Mouse (Mus musculus) retina, postnatal 7 days (tissue): ENCODE results near the gene Casz1.

Experiments
- DNase-seq: peaks from one replicate; pipeline ENCODE4 v3.0.0-alpha.2; 2012; ENCODE audit warnings: low read depth, low spot score

Casz1 gene

DNA sequence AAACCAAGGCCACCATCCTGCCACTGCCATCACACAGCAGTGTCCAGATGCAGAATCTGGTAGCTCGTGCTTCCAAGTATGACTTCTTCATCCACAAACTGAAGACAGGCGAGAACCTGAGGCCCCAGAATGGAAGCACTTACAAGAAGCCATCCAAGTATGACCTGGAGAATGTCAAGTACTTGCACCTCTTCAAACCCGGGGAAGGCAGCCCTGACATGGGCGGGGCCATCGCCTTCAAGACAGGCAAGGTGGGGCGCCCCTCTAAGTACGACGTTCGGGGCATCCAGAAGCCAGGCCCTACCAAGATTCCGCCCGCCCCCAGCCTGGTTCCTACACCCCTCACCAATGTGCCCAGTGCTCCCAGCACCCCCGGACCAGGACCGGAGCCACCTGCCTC lies 128.9 kb downstream of the Casz1 start:
- DNase-seq: no peak

DNA sequence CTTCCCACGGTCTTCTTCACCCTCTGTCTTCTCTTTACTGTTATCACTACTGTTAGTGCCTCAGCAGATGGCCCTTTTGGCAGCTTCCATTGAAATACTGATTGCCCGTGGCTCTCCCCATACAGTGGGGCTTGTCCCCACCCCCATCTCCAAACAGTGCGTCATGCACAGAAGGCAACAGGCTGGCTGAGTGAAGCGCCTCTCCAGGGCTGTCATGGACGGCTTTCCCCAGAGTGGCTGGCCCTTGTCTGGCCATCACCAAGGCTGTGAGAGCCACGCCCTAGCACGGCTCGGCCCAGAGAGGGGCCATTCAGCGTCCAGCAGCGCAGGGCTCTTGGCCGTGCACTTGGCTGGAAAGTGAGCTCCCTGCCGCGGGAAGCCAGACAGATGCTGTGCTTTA lies 131.0 kb downstream of the Casz1 start:
- DNase-seq: no peak

- DNase-seq: no peak
These were observed 131.9 kb downstream of the Casz1 start for GRCm38 (mm10) chr4:148936111-148936510.

DNA sequence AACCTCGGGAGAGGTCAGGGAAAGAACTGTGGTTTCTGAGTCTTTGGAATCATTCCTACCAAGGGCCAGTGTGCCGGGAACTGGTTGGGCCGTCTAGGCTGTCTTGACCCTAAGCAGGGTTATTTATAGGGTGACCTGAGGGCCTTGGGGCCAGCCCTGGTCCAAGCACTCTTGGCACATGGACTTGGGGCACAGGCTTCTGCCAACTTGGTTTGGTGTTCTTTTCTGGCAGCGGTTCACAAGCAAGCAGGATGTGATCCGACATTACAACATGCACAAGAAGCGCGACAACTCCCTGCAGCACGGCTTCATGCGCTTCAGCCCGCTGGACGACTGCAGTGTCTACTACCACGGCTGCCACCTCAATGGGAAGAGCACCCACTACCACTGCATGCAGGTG lies 132.5 kb downstream of the Casz1 start:
- no peak for DNase-seq

- DNase-seq: no peak
These were observed 134.3 kb downstream of the Casz1 start for GRCm38 (mm10) chr4:148938546-148938945.

DNA sequence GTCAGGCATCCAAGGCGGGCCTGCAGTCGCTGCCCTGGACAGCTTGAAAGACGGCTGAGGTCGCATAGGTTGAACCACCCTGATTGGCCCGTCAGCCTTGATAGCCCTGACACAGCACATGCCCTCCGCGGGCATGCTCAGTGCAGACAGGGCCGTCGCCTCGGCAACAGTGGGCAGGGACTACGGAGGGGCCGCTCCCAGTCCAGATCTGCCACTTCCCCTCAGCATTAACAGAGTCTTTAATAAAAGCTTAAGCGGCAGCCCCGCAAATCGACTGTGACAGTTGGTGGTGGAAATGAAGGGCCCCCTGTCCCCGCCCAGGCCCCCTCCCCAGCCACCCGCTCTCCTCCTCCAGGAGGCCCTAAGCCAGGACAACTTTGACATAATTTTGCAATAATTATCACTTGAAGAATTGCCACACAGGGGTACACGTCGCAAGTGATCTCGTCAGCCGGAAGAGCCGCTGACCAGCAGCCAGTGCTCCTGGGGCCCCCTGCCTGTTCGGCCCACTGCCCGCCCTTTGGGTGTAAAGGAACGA lies 136.5 kb downstream of the Casz1 start:
- DNase-seq: peak; percentile 84

GRCm38 (mm10) chr4:148941321-148941720 lies 137.1 kb downstream of the Casz1 start:
- DNase-seq: no peak

DNA sequence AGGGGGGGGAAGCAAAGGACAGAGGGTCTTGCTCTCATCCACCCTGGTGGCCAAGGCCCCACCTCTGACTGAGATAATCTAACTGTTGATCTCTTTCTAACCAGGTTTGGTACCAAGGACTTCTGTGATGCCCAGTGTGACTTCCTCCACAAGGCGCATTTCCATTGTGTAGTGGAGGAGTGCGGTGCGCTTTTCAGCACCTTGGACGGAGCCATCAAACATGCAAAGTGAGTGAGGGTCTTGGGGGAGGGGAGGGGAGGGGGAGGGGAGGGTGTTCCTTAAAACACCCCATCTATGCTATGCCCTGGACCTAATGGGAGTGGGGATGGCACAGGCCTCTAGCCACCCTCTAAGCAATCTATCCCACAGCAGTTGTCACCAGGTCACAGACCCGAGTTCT lies 138.9 kb downstream of the Casz1 start:
- no peak for DNase-seq

- DNase-seq: no peak
These were observed 141.2 kb downstream of the Casz1 start for GRCm38 (mm10) chr4:148945476-148945881.

- DNase-seq: no peak
These were observed 141.8 kb downstream of the Casz1 start for GRCm38 (mm10) chr4:148946071-148946470.

- no peak for DNase-seq
These were observed 143.7 kb downstream of the Casz1 start for GRCm38 (mm10) chr4:148947833-148948388.

DNA sequence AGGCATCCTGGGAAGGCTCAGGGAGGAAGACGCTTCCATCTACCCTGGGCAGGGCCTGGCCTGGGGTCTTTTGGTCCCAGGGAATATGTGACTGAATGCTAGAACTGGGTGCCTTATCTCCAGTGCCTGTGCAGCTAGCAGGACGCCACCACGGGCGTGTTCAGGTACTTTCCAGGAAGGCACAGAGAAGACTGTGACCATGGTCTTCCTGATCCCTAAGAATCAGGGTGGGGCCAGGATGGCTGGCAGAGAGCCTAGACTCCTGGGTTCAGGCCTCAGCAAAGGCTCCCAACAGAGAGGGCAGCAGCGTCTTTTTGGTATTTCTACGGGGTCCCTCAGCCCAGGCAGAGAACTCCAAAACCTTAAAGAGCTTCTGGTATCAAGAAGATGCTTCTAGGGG lies 146.3 kb downstream of the Casz1 start:
- DNase-seq: no peak

DNA sequence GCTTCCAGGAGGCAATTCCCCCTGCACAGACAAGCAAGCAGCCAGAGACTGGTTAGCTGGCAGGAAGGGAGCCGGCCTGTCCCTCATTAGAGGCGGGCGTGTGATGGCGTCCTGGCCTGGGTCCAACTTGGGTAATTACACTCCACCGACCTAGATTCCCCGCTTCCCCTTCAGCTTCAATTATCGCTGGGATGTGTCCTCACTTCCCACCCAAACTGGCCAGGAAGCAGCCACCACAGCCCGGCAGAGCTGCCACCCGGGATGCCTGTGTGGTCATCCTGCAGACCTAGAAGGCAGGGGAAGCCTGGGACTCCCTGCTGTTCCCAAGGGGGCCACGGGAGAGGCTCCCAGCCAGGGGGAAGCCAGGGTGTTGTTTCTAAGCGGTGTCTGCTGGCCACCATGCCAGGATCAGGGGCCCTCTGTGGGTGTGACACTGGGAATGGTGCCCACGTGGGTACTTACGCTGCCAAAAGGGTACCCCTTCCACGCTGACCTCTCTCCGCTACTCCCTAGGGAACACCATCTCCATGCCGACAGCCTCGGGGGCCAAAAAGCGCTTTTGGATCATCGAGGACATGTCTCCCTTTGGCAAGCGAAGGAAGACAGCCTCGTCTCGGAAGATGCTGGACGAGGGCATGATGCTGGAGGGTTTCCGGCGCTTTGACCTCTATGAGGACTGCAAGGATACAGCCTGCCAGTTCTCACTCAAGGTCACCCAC lies 146.9 kb downstream of the Casz1 start:
- DNase-seq: peak; percentile 78

- DNase-seq: no peak
These were observed 147.6 kb downstream of the Casz1 start for GRCm38 (mm10) chr4:148951821-148952291.

DNA sequence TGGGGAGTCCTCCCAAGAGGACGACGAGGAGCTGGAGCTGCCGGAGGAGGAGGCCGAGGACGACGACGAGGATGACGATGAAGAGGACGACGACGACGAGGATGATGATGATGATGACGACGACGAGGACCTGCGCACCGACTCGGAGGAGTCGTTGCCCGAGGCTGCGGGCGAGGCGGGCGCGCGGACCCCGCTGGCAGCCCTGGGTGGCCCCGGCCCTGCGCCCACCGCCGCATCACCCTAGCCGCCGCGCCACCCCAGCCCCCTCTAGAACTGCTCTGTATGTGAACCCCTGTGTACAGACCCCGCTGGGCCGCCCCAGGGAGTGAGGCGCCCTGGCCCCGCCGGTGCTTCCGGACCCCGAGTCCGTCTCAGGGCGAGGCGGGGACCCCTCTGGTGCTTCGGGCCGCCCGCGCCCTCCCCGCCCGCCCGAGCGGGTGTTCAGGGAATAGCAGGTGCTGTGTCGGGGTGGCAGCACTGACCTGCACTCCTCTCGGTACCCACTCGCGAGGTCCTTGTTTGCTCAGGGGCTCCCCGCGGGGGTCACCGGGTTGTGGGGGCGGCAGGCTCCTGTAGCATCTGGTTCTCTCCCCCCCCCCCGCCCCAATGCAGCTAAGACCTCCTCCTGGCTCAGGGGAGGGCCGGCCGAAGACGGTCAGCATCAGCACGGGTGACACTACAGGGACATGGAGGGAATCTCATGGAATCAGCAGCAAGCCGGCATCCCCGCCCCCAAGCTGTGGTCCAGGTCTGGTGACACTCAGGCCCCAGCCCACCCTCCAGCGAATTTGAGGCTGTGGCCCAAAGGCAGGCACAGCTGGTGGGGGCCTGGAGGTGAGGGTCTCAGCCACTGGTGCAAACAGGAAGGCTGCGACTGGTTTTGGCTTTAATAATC lies 148.3 kb downstream of the Casz1 start:
- DNase-seq: no peak

- DNase-seq: no peak
These were observed 151.0 kb downstream of the Casz1 start for GRCm38 (mm10) chr4:148955131-148955813.

GRCm38 (mm10) chr4:148960011-148960410 lies 155.8 kb downstream of the Casz1 start:
- no peak for DNase-seq

- no peak for DNase-seq
These were observed 156.9 kb downstream of the Casz1 start for GRCm38 (mm10) chr4:148961081-148961480.

GRCm38 (mm10) chr4:148962096-148962495 lies 157.9 kb downstream of the Casz1 start:
- DNase-seq: no peak

DNA sequence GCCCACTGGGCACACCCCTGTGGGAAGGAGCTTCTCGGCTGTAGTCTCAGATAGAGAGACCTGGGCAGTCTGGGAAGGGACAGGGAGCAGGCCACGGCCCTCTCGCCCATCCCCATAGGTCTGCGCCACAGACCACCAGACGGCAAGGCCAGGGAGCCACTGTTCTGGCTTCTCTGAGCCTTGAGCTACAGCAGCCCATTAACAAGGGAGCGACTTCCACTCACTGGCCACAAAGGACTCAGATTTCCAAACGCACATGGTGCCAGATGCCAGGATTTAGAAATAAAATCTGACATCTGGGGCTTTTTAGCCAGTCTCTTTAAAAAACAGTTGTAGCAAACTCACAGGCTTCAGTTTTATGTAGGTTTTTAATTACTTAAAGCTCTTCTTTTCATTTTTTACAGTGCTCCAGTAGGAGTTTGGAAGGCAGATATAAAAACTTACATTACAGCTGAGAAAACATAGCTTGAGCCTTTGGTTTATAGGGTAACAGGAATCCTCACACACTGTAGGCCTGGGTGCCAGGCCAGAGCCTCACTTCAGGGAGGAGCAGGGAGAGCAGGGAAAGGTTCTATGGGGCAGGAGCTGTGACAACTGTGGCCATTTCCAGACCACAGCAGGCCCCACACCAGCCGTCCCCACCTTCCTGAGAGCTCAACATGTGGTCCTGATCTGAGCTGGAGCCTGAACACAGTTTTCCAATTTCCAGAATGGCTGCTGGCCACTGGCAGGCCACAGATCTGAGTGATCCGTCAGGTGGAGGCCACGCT lies 160.5 kb downstream of the Casz1 start:
- no peak for DNase-seq

GRCm38 (mm10) chr4:148966132-148966531 lies 161.9 kb downstream of the Casz1 start:
- DNase-seq: no peak
